Comparison of ENCODE assay signal across 18 mouse cellular contexts in the genomic region with DNA sequence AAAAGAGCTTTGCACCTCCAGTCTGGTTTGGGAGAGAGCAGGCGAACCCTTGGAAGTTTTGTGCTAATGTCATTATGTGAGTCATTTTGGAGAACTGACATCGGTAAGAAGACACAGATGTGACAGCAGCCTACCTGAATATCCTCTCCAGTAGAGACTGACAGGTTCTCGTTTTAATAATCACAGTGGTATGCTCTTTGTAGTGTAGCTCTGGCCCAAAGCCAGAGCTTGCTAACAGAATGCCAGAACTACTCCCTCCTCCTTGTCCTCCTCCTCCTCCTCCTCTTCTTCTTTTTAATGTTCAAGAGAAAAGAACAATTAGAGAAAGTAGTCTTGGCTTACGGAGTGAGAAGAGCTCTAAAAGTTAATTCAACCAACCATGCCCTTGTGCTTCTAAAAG. TPM values are rescaled to one million over a fixed set of nuclear protein-coding genes. Genes with fewer than 3 reads are reported as not detected.
DNase-seq lines count a peak whose midpoint lies in the region; ATAC-seq lines count a peak whose summit lies in the region.
"Had no signal": no experiment of that assay in that cellular context is flagged by ENCODE, and none has a peak within 500 bp of the region (broad histone marks: within the 10 kb centered on the region; RNA-seq: fewer than 3 reads in every experiment).

No protein-coding gene starts in this region.

- peak; percentile 22 for DNase-seq in heart, adult 11 months
- no peak for DNase-seq in heart, adult 8-10 months (ENCODE audit: low spot score)
- DNase-seq in kidney, adult 9 months: no peak
- DNase-seq in embryonic facial prominence, embryonic 14.5 days (ENCODE audit: low spot score): peak; percentile 63
- DNase-seq: adrenal gland, postnatal 10 days; cerebellum, adult 2 months; gastrocnemius, postnatal 10 days; kidney, postnatal 14 days; left cerebral cortex, postnatal 4 days; lung, postnatal 36 days; spleen, adult 18-20 months had no signal

- H3K27ac ChIP-seq in kidney, embryonic 15.5 days: peak overlapping the region; percentile 41; the same call in 1 of the 2 replicates
- peak overlapping the region; percentile 53; the same call in 1 of the 2 replicates for H3K27ac ChIP-seq in embryonic facial prominence, embryonic 14.5 days (replicated peaks; ENCODE audit: low read depth, low read length)
- no peak overlapping the region for H3K27ac ChIP-seq in limb, embryonic 13.5 days
- H3K27ac ChIP-seq in midbrain, embryonic 13.5 days: no peak overlapping the region
- H3K27ac ChIP-seq: hindbrain, embryonic 12.5 days; liver, embryonic 15.5 days had no signal

- ATAC-seq in kidney, embryonic 15.5 days (replicated peaks; ENCODE audit: low FRiP score): no peak
- ATAC-seq in embryonic facial prominence, embryonic 14.5 days (ENCODE audit: low read depth): no peak
- no peak for ATAC-seq in limb, embryonic 13.5 days (ENCODE audit: low FRiP score, low read depth)
- no peak for ATAC-seq in erythroid progenitor cell, adult 5-6 weeks (replicated peaks; ENCODE audit: low FRiP score, poor library complexity, severe bottlenecking)
- no peak for ATAC-seq in midbrain, embryonic 13.5 days

- no peaks in the 10 kb centered on the region for H3K9me3 ChIP-seq in kidney, embryonic 15.5 days (replicated peaks)
- no peaks in the 10 kb centered on the region for H3K9me3 ChIP-seq in embryonic facial prominence, embryonic 14.5 days (ENCODE audit: control insufficient read depth, low read length)
- H3K9me3 ChIP-seq in limb, embryonic 13.5 days: no peaks in the 10 kb centered on the region
- H3K9me3 ChIP-seq in midbrain, embryonic 13.5 days: no peaks in the 10 kb centered on the region
- H3K9me3 ChIP-seq: embryonic facial prominence, embryonic 12.5 days; hindbrain, embryonic 12.5 days; liver, embryonic 15.5 days had no signal

- H3K4me2 ChIP-seq in kidney, embryonic 15.5 days: no peak overlapping the region
- H3K4me2 ChIP-seq in embryonic facial prominence, embryonic 14.5 days (ENCODE audit: low read depth, low read length): peak overlapping the region; percentile 46; the same call in 1 of the 2 replicates
- H3K4me2 ChIP-seq in limb, embryonic 13.5 days (replicated peaks): peak overlapping the region; percentile 52; the same call in 1 of the 2 replicates
- H3K4me2 ChIP-seq in midbrain, embryonic 13.5 days (replicated peaks): no peak overlapping the region
- H3K4me2 ChIP-seq: liver, embryonic 15.5 days had no signal

- H3K36me3 ChIP-seq in kidney, embryonic 15.5 days: no peaks in the 10 kb centered on the region
- no peaks in the 10 kb centered on the region for H3K36me3 ChIP-seq in embryonic facial prominence, embryonic 14.5 days (ENCODE audit: control insufficient read depth, insufficient read depth, low read length)
- H3K36me3 ChIP-seq in limb, embryonic 13.5 days: no peaks in the 10 kb centered on the region
- no peaks in the 10 kb centered on the region for H3K36me3 ChIP-seq in midbrain, embryonic 13.5 days
- H3K36me3 ChIP-seq: embryonic facial prominence, embryonic 12.5 days; hindbrain, embryonic 12.5 days; liver, embryonic 15.5 days had no signal

- H3K27me3 ChIP-seq in kidney, embryonic 15.5 days: no peaks in the 10 kb centered on the region; the same call in 1 of the 2 replicates
- H3K27me3 ChIP-seq in embryonic facial prominence, embryonic 14.5 days (replicated peaks; ENCODE audit: control insufficient read depth, insufficient read depth, low read length): no peaks in the 10 kb centered on the region
- H3K27me3 ChIP-seq in limb, embryonic 13.5 days: no peaks in the 10 kb centered on the region
- no peaks in the 10 kb centered on the region for H3K27me3 ChIP-seq in midbrain, embryonic 13.5 days
- H3K27me3 ChIP-seq: embryonic facial prominence, embryonic 12.5 days; hindbrain, embryonic 12.5 days; liver, embryonic 15.5 days had no signal

- no peak overlapping the region for H3K9ac ChIP-seq in kidney, embryonic 15.5 days
- H3K9ac ChIP-seq in embryonic facial prominence, embryonic 14.5 days (ENCODE audit: low read depth, low read length): no peak overlapping the region
- no peak overlapping the region for H3K9ac ChIP-seq in limb, embryonic 13.5 days
- no peak overlapping the region for H3K9ac ChIP-seq in midbrain, embryonic 13.5 days (replicated peaks)
- H3K9ac ChIP-seq: embryonic facial prominence, embryonic 12.5 days; hindbrain, embryonic 12.5 days; liver, embryonic 15.5 days had no signal

- 65% methylated on average over 4 of the region's 4 CpGs for WGBS in kidney, embryonic 15.5 days
- 54% methylated on average over 4 of the region's 4 CpGs for WGBS in embryonic facial prominence, embryonic 14.5 days
- 64% methylated on average over 4 of the region's 4 CpGs for WGBS in limb, embryonic 13.5 days
- WGBS in midbrain, embryonic 13.5 days: 64% methylated on average over 4 of the region's 4 CpGs

- H3K4me1 ChIP-seq in kidney, embryonic 15.5 days: peaks cover 15% of the 10 kb centered on the region
- peaks cover 22% of the 10 kb centered on the region for H3K4me1 ChIP-seq in embryonic facial prominence, embryonic 14.5 days (ENCODE audit: control insufficient read depth, insufficient read depth, low read length)
- peaks cover 36% of the 10 kb centered on the region for H3K4me1 ChIP-seq in limb, embryonic 13.5 days
- H3K4me1 ChIP-seq in midbrain, embryonic 13.5 days (replicated peaks): peaks cover 20% of the 10 kb centered on the region
- H3K4me1 ChIP-seq: liver, embryonic 15.5 days had no signal

- no peak overlapping the region for H3K4me3 ChIP-seq in kidney, embryonic 15.5 days (replicated peaks)
- H3K4me3 ChIP-seq in embryonic facial prominence, embryonic 14.5 days (ENCODE audit: low read depth, low read length): no peak overlapping the region
- H3K4me3 ChIP-seq in limb, embryonic 13.5 days: no peak overlapping the region
- no peak overlapping the region for H3K4me3 ChIP-seq in midbrain, embryonic 13.5 days (replicated peaks)
- H3K4me3 ChIP-seq: embryonic facial prominence, embryonic 12.5 days; hindbrain, embryonic 12.5 days; liver, embryonic 15.5 days had no signal

RNA-seq across cellular contexts. Expression of gene Map3k20, which starts 31.6 kb away (rescaled TPM):
- 100 to 1,000 TPM; 281 to 324 (median 299) TPM for total RNA-seq in heart, adult 8-10 months (2022)
- 14.5 and 14.7 TPM in 2 replicates for polyA plus RNA-seq in kidney, embryonic 15.5 days (2015; fragmentation: Nextera tagmentation; extraction: Ambion mirVana)
- 20.4 and 22.3 TPM in 2 replicates for polyA plus RNA-seq in embryonic facial prominence, embryonic 14.5 days (2014; fragmentation: Nextera tagmentation; extraction: Ambion mirVana)
- 11.8 and 15.5 TPM in 2 replicates for polyA plus RNA-seq in limb, embryonic 13.5 days (2015; fragmentation: Nextera tagmentation; extraction: Ambion mirVana)
- total RNA-seq in erythroid progenitor cell, adult 5-6 weeks (2015; ENCODE audit: low replicate concordance): 57.4 and 64.5 TPM in 2 replicates
- 35.9 and 52.1 TPM in 2 replicates for total RNA-seq in erythroid progenitor cell, adult 5-6 weeks (2017; ENCODE audit: low replicate concordance)
- polyA plus RNA-seq in midbrain, embryonic 13.5 days (2015; fragmentation: Nextera tagmentation; extraction: Ambion mirVana): 5.5 and 6.1 TPM in 2 replicates

Comparison
In these comparisons a context has a peak if more than half of its experiments do, and no peak if none do; other contexts are left out.
1. DNase-seq: peak in heart, adult 11 months (single experiment) and embryonic facial prominence, embryonic 14.5 days (single experiment); none in heart, adult 8-10 months (single experiment) and kidney, adult 9 months (single experiment).
2. H3K27ac ChIP-seq: peak in kidney, embryonic 15.5 days (single experiment) and embryonic facial prominence, embryonic 14.5 days (single experiment); none in limb, embryonic 13.5 days (single experiment) and midbrain, embryonic 13.5 days (single experiment).
3. H3K4me2 ChIP-seq: peak in embryonic facial prominence, embryonic 14.5 days (single experiment) and limb, embryonic 13.5 days (single experiment); none in kidney, embryonic 15.5 days (single experiment) and midbrain, embryonic 13.5 days (single experiment).